Mouse (Mus musculus): ENCODE results near the gene Acbd6. TPM values are rescaled to one million over a fixed set of nuclear protein-coding genes. Genes with fewer than 3 reads are reported as not detected.

The Acbd6 gene
- total and polyA plus RNA-seq, 2 experiments = 14.8 to 71.5 TPM

DNA sequence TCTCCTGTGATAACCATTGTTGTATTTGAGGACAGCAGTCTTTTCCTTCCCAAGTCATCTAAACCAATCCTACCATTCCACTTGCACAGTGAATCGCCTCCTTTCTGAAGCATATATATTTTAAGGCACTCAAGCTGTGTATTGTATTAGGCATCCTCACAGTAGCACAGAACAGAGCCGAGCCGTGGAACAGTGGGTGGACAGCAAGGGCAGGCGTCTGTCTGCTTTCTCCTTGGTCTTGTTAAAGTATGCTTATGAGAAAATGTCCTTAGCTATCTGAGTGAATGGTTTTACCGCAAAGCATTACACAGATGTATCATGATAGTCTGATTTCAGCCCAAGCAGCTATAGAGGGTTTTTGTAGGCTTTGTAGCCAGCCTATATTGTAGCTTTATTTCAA, 87.9 kb downstream of the Acbd6 start:
- no peak overlapping the region for H3K9ac ChIP-seq (ENCODE audit: low read depth, low read length)
- no peaks in the 10 kb centered on the region for H3K27me3 ChIP-seq (ENCODE audit: control insufficient read depth, insufficient read depth, low read length)
- WGBS = 96% methylated on average over 5 of the region's 5 CpGs
- no peaks in the 10 kb centered on the region for H3K79me2 ChIP-seq (ENCODE audit: control insufficient read depth, insufficient read depth, low read length)
- H3K27ac ChIP-seq (replicated peaks; ENCODE audit: insufficient read depth, low read depth, low read length) = no peak overlapping the region
- no peak for DNase-seq (ENCODE audit: extremely low read depth, low read depth, low spot score)
- TF ChIP-seq POLR2A (IDR thresholded peaks at IDR 0.05; ENCODE audit: extremely low read depth, insufficient read depth, low read length) (no peak), CTCF (IDR thresholded peaks at IDR 0.05; ENCODE audit: low read depth, low read length) (no peak)
- H3K4me1 ChIP-seq (ENCODE audit: control insufficient read depth, insufficient read depth, low read length) = no peaks in the 10 kb centered on the region
- H3K4me3 ChIP-seq (ENCODE audit: insufficient read depth, low read depth, low read length) = no peak overlapping the region
- no peaks in the 10 kb centered on the region; the same call in none of the 2 replicates for H3K36me3 ChIP-seq (ENCODE audit: control insufficient read depth, insufficient read depth, low read length)

DNA sequence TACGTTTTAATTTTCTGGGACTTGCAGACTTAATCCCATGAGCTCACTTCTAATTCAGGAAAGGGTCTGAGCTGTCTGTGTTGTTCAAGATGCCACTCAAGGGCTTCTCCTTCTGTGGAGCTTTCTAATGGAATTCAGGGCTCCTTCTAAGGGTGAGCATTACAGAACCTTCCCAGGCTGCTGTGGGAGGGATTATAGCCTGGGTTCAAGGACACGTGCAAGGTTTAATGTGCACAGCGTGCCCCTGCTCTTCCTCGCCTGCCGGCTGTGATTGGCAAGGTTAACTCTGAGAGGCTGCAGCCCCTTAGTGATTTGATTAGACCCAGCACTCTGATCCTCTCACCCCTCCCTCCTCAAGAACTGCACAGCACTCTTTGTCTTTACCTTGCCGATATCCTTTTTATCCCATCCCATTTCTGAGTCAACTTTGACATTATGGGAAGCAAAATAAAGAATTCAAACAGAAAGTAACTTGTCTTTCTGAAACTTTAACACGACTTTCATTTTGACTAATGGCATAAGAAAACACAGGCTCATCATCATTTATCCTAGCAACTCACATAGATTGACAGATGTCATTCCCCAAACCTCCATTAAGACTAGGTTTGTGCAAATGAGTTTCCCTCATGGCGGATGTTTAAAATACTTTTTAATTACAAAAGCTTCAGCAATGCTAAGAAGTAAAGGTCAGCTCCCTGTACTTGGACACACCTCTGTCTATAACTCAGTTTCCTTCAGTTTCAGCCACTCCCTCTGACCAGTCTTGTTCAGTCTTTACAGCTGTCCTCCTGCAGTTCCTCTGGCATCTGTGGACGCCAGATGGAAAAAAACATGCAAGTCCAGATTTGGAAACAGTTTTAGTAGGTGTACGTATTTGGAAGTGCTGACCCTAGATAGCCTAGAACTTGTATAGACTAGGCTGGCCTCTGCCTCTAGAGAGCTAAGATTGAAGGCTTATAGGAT, 88.7 kb downstream of the Acbd6 start:
- TF ChIP-seq CTCF (IDR thresholded peaks at IDR 0.05; ENCODE audit: low read depth, low read length) = no peak
- TF ChIP-seq POLR2A (IDR thresholded peaks at IDR 0.05; ENCODE audit: extremely low read depth, insufficient read depth, low read length) = no peak
- 80% methylated on average over 10 of the region's 10 CpGs for WGBS
- Histone ChIP-seq H3K9ac (ENCODE audit: low read depth, low read length) (no peak overlapping the region), H3K27ac (replicated peaks; ENCODE audit: insufficient read depth, low read depth, low read length) (no peak overlapping the region), H3K4me3 (ENCODE audit: insufficient read depth, low read depth, low read length) (no peak overlapping the region), H3K79me2 (ENCODE audit: control insufficient read depth, insufficient read depth, low read length) (no peaks in the 10 kb centered on the region), H3K4me1 (ENCODE audit: control insufficient read depth, insufficient read depth, low read length) (no peaks in the 10 kb centered on the region), H3K36me3 (ENCODE audit: control insufficient read depth, insufficient read depth, low read length) (no peaks in the 10 kb centered on the region; the same call in none of the 2 replicates), H3K27me3 (ENCODE audit: control insufficient read depth, insufficient read depth, low read length) (no peaks in the 10 kb centered on the region)
- no peak for DNase-seq (ENCODE audit: extremely low read depth, low read depth, low spot score)

DNA sequence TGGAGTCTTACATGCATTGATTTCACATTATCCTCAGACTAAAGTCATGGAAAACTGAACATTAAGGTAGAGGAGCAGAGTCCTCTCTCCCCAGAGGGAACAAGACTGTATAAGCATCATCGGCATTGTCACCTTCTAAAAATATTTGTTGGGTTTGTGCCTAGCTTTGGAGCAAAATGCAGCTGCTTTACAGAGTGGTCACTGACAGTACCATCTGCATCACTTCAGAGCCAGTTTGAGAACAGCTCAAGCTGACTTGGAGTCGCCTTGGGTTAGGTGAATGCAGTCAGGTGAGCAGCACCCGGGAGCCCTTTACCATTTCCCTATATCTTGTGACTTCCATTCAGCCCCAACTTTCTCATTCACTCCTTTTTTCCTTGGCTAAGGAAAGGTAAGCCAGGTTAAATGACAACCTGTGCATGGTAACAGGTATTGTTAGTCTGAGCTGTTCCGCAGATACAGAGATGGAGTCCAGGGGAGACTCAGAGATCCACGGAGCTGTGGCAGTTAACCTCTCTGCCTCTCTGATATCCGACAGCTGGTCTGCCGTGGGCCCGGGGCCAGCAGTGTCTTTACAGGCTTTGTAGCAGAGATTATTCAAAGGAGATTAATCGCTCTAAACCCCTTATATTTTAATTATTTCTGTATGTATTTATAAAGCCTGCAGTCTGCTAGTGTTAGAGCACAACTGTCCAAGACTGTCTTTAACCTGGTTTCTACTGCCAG, 92.4 kb downstream of the Acbd6 start:
- TF ChIP-seq CTCF (IDR thresholded peaks at IDR 0.05; ENCODE audit: low read depth, low read length) (no peak), POLR2A (IDR thresholded peaks at IDR 0.05; ENCODE audit: extremely low read depth, insufficient read depth, low read length) (no peak)
- no peak for DNase-seq (ENCODE audit: extremely low read depth, low read depth, low spot score)
- Histone ChIP-seq H3K9ac (ENCODE audit: low read depth, low read length) (no peak overlapping the region), H3K4me1 (ENCODE audit: control insufficient read depth, insufficient read depth, low read length) (no peaks in the 10 kb centered on the region), H3K79me2 (ENCODE audit: control insufficient read depth, insufficient read depth, low read length) (no peaks in the 10 kb centered on the region), H3K27ac (replicated peaks; ENCODE audit: insufficient read depth, low read depth, low read length) (no peak overlapping the region), H3K4me3 (ENCODE audit: insufficient read depth, low read depth, low read length) (no peak overlapping the region), H3K36me3 (ENCODE audit: control insufficient read depth, insufficient read depth, low read length) (no peaks in the 10 kb centered on the region; the same call in none of the 2 replicates), H3K27me3 (ENCODE audit: control insufficient read depth, insufficient read depth, low read length) (no peaks in the 10 kb centered on the region)
- 86% methylated on average over 9 of the region's 9 CpGs for WGBS

DNA sequence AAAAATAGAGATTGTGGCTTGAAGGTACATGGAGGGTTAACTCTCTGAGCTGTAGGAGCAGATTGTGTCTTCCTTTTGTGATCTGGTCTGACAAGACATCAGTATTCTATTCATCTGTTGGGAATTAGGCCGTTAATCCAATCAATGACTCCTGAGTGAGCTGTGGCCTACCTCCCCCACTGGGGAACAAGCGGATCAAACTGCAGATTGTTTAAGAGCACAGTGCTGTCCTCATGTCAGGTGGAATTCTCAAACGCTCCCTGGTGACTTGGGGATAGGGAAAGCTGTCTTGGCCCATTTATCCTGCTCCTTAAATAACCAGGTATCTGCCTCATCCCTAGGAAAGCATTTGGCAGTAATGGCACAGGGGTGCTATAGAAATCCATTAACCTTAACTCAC, 97.0 kb downstream of the Acbd6 start:
- DNase-seq (ENCODE audit: extremely low read depth, low read depth, low spot score) = no peak
- WGBS = 90% methylated on average over 3 of the region's 3 CpGs
- Histone ChIP-seq H3K36me3 (ENCODE audit: control insufficient read depth, insufficient read depth, low read length) (no peaks in the 10 kb centered on the region), H3K79me2 (ENCODE audit: control insufficient read depth, insufficient read depth, low read length) (no peaks in the 10 kb centered on the region), H3K27me3 (ENCODE audit: control insufficient read depth, insufficient read depth, low read length) (no peaks in the 10 kb centered on the region), H3K4me1 (ENCODE audit: control insufficient read depth, insufficient read depth, low read length) (no peaks in the 10 kb centered on the region), H3K4me3 (ENCODE audit: insufficient read depth, low read depth, low read length) (no peak overlapping the region), H3K27ac (replicated peaks; ENCODE audit: insufficient read depth, low read depth, low read length) (no peak overlapping the region), H3K9ac (ENCODE audit: low read depth, low read length) (no peak overlapping the region)
- no peak for TF ChIP-seq CTCF (IDR thresholded peaks at IDR 0.05; ENCODE audit: low read depth, low read length)
- no peak for TF ChIP-seq POLR2A (IDR thresholded peaks at IDR 0.05; ENCODE audit: extremely low read depth, insufficient read depth, low read length)

DNA sequence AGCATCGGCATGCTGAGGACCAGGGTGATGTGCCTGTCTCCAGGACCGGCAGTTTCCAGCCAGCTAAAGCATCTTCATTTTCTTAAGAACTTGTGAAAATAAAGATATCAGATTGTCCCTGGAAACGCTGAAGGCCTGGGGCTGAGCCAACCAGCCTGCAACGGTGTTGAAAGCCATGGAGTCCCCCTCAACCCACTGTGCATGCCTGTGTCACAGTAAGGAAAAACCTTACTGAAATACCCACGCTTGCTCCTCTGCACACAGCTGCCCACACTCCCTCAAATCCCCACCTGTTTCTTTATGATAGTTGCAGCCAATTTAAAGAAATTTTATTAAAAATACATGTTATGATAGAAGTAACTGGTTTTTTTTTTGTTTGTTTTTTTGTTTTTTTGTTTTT, 98.4 kb downstream of the Acbd6 start:
- Histone ChIP-seq H3K27me3 (ENCODE audit: control insufficient read depth, insufficient read depth, low read length) (no peaks in the 10 kb centered on the region), H3K9ac (ENCODE audit: low read depth, low read length) (no peak overlapping the region), H3K36me3 (ENCODE audit: control insufficient read depth, insufficient read depth, low read length) (no peaks in the 10 kb centered on the region), H3K4me3 (ENCODE audit: insufficient read depth, low read depth, low read length) (no peak overlapping the region), H3K79me2 (ENCODE audit: control insufficient read depth, insufficient read depth, low read length) (no peaks in the 10 kb centered on the region), H3K4me1 (ENCODE audit: control insufficient read depth, insufficient read depth, low read length) (no peaks in the 10 kb centered on the region), H3K27ac (replicated peaks; ENCODE audit: insufficient read depth, low read depth, low read length) (no peak overlapping the region)
- TF ChIP-seq POLR2A (IDR thresholded peaks at IDR 0.05; ENCODE audit: extremely low read depth, insufficient read depth, low read length) (no peak), CTCF (IDR thresholded peaks at IDR 0.05; ENCODE audit: low read depth, low read length) (no peak)
- WGBS = 89% methylated on average over 5 of the region's 5 CpGs
- DNase-seq (ENCODE audit: extremely low read depth, low read depth, low spot score) = no peak

All from liver, adult 2 months (tissue).